Mouse (Mus musculus) lung, postnatal 0 days (tissue): ENCODE measurements around the gene Olfr374. TPM values are rescaled to one million over a fixed set of nuclear protein-coding genes. Genes with fewer than 3 reads are reported as not detected.

ENCODE experiments used
- ATAC-seq: fragments of 200-750 bp; cut with Nextera tagmentation; 2 replicates; pipeline ENCODE4 v1.8.0; 2017; ENCODE audit warnings: moderate library complexity
- DNase-seq: peaks from one replicate; pipeline ENCODE4 v3.0.0-alpha.2; 2016; ENCODE audit warnings: low spot score
- H3K27ac ChIP-seq: fragments of 300-500 bp; sonication (generic); 2 replicates; pipeline ENCODE4 v1.5.1; 2014; ENCODE audit warnings: antibody characterized with exemption, mild to moderate bottlenecking, low read length, mixed read lengths
- H3K27me3 ChIP-seq: fragments of 300-500 bp; sonication (generic); replicated peaks from 2 replicates; pipeline ENCODE4 v1.6.1; 2014; ENCODE audit warnings: low read length, mixed read lengths; ENCODE audit not compliant: insufficient read depth
- H3K36me3 ChIP-seq: fragments of 300-500 bp; sonication (generic); 2 replicates; pipeline ENCODE4 v1.6.1; 2014; ENCODE audit warnings: low read length, mixed read lengths; ENCODE audit not compliant: insufficient read depth
- H3K4me1 ChIP-seq: fragments of 300-500 bp; sonication (generic); 2 replicates; pipeline ENCODE4 v1.6.1; 2014; ENCODE audit warnings: antibody characterized with exemption, low read depth, low read length, mixed read lengths; ENCODE audit not compliant: insufficient read depth
- H3K4me2 ChIP-seq: fragments of 300-500 bp; sonication (generic); replicated peaks from 2 replicates; pipeline ENCODE4 v1.6.1; 2014; ENCODE audit warnings: low read depth, mild to moderate bottlenecking, low read length, moderate library complexity, mixed read lengths
- H3K4me3 ChIP-seq: fragments of 300-500 bp; sonication (generic); 2 replicates; pipeline ENCODE4 v1.5.1; 2014; ENCODE audit warnings: low read depth, low read length
- H3K9ac ChIP-seq: fragments of 300-500 bp; sonication (generic); replicated peaks from 2 replicates; pipeline ENCODE4 v1.6.1; 2014; ENCODE audit warnings: low read depth, mild to moderate bottlenecking
- H3K9me3 ChIP-seq: fragments of 300-500 bp; sonication (generic); 2 replicates; pipeline ENCODE4 v1.6.1; 2016; ENCODE audit warnings: low read length, mixed read lengths
- CTCF ChIP-seq: IDR thresholded peaks from 2 replicates; pipeline ENCODE4 v1.5.1; 2016; ENCODE audit warnings: antibody characterized with exemption, mild to moderate bottlenecking
- EP300 ChIP-seq: IDR thresholded peaks from 2 replicates; pipeline ENCODE4 v1.6.1; 2016; ENCODE audit warnings: antibody characterized with exemption, mild to moderate bottlenecking, control low read depth
- WGBS: fragments of 180-500 bp; shearing (Covaris S2); extraction: QIAGEN DNeasy Blood & Tissue Kit; methylation state at CpG from one replicate; pipeline ENCODE4 v1.1.7; 2014; 5-methylcytosine and 5-hydroxymethylcytosine counted together
- polyA plus RNA-seq: library from polyadenylated mRNA; unstranded; fragments of >200 nt; fragmentation: Nextera tagmentation; extraction: Ambion mirVana; gene quantifications from 2 replicates; pipeline ENCODE4 v1.2.1, GENCODE M21; 2015

Olfr374 gene
- polyA plus RNA-seq, 1 experiment from 2014 or later = not detected

DNA sequence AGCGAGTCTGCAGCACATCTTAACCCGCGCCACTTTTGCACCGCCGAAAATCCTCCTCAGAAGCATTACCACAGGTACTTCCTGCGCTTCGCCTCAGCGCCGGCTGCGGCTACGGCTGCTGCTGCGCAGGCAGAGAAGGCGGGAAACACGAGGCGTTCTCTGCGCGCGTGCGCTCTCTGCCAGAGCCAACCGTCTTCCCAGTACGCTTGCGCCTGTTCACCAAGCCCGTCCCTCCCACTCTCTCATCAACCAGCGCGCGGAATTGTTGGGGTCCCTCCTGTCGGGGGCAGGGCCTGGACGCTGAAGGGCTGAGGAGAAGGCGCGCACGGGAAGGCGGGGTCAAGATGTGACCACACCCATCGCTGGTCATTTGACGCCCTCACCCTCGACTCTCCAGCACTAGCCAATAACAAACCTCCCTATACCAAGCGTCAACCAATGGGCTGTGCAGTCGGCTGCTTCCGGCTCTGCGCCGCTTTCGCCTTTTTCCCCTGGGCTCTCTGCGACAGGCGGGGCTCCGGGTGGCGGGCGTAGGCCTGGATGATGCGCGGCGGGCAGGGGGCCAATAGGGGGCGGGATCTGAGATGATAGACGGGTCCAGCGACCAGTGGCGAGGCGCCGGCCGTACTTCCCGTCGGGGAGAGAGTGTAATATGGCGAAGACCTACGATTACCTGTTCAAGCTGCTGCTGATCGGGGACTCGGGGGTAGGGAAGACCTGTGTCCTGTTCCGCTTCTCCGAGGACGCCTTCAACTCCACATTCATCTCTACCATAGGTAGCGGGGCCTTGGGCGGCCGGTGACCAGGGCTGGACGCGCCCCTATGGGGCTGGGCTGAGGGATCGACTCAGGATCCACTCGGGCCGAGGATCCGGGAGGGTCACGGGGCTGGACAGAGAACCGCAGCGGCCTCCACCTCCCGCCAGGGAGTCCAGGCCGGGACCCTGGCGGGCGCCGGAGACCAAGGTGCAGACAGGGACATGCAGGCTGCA lies 54.2 kb downstream of the Olfr374 start, which contains the start of gene Rab8a:
TSS of gene Rab8a (plus strand) at position 494 of the 991 bp plus-strand sequence.
- peak; percentile 98 for ATAC-seq
- DNase-seq = peak; percentile 100
- 0 out of 2 replicates have a peak, but pooled peaks have one; percentile 1 for TF ChIP-seq CTCF
- no peak for TF ChIP-seq EP300
- WGBS = under 1% methylated on average over 75 of the region's 82 CpGs
- Histone ChIP-seq H3K4me3 (peak within 1 kb of the TSS; percentile 84), H3K27ac (peak within 1 kb of the TSS; percentile 88), H3K4me1 (peaks cover 9% of the 10 kb centered on the region; the same call in 1 of the 2 replicates), H3K4me2 (peak within 1 kb of the TSS; percentile 90), H3K36me3 (no peaks in the 10 kb centered on the region), H3K9ac (peak within 1 kb of the TSS; percentile 95), H3K27me3 (no peaks in the 10 kb centered on the region), H3K9me3 (no peaks in the 10 kb centered on the region)

DNA sequence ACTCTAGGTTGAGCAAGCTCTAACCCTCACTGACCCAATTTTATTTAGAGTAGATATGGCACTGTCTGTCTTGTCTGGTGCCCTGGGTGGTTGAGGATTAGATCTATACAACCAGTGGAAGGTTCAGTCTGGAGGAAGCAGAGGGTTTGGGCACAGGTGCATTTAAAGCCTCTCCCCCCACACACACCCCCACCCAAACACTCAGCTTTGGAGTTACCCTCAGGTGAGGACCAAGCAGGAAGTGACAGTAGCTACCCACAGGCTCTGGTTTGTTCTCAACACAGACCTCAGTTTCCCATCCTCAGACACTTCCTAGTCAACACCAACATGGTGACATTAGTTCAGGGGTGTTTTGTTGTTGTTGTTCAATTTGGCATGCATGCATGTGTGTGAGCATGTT lies 56.0 kb downstream of the Olfr374 start:
- H3K9me3 ChIP-seq = no peaks in the 10 kb centered on the region
- no peak overlapping the region for H3K27ac ChIP-seq
- ATAC-seq (no peak), DNase-seq (no peak)
- H3K27me3 ChIP-seq = no peaks in the 10 kb centered on the region
- H3K9ac ChIP-seq = no peak overlapping the region
- TF ChIP-seq EP300 (no peak), CTCF (no peak)
- H3K36me3 ChIP-seq = no peaks in the 10 kb centered on the region
- H3K4me2 ChIP-seq = no peak overlapping the region
- H3K4me1 ChIP-seq = peaks cover 9% of the 10 kb centered on the region; the same call in 1 of the 2 replicates
- no peak overlapping the region for H3K4me3 ChIP-seq

Other genes starting within 250 kb of the Olfr374 start
- gene Zfp709, start 225.0 kb upstream of the Olfr374 start, polyA plus RNA-seq = 3.6 and 3.9 TPM in 2 replicates
- gene Zfp882, start 198.4 kb upstream of the Olfr374 start, polyA plus RNA-seq = 2.2 and 2.8 TPM in 2 replicates
- 11.9 and 12.9 TPM in 2 replicates for gene Zfp617, start 198.4 kb upstream of the Olfr374 start, polyA plus RNA-seq
- gene Zfp961, start 156.0 kb upstream of the Olfr374 start, polyA plus RNA-seq = 12.3 and 12.8 TPM in 2 replicates
- gene Cyp4f18, start 97.4 kb upstream of the Olfr374 start, polyA plus RNA-seq = 9.4 and 11.2 TPM in 2 replicates
- gene Olfr372, start 65.8 kb upstream of the Olfr374 start, polyA plus RNA-seq = not detected in 2 replicates
- not detected in 2 replicates for gene Olfr373, start 23.9 kb upstream of the Olfr374 start, polyA plus RNA-seq
- gene Tpm4, start 27.9 kb downstream of the Olfr374 start, polyA plus RNA-seq = 585 and 648 TPM in 2 replicates
- gene Rab8a, start 54.2 kb downstream of the Olfr374 start, polyA plus RNA-seq = 67.3 and 68.0 TPM in 2 replicates
- 0.46 and 0.78 TPM in 2 replicates for gene Hsh2d, start 82.6 kb downstream of the Olfr374 start, polyA plus RNA-seq
- gene Cib3, start 105.8 kb downstream of the Olfr374 start, polyA plus RNA-seq = 0.17 and 0.25 TPM in 2 replicates
- not detected in 2 replicates for gene Gm11034, start 106.6 kb downstream of the Olfr374 start, polyA plus RNA-seq
- 63.7 and 69.3 TPM in 2 replicates for gene Fam32a, start 112.7 kb downstream of the Olfr374 start, polyA plus RNA-seq
- 65.3 and 68.2 TPM in 2 replicates for gene Ap1m1, start 133.0 kb downstream of the Olfr374 start, polyA plus RNA-seq
- gene Gm10282, start 198.2 kb downstream of the Olfr374 start, polyA plus RNA-seq = 5.7 and 6.1 TPM in 2 replicates
- 65.3 and 74.1 TPM in 2 replicates for gene Klf2, start 212.0 kb downstream of the Olfr374 start, polyA plus RNA-seq